Mouse (Mus musculus) hindbrain, postnatal 0 days (tissue): ENCODE measurements around the gene Enpp1. TPM values are rescaled to one million over a fixed set of nuclear protein-coding genes. Genes with fewer than 3 reads are reported as not detected.
"Not testable (repeated sequence)": the region's sequence is repeated elsewhere in the genome, so short reads cannot be mapped to it uniquely, and the experiment has no call there.

Source experiments
- ATAC-seq: fragments of 200-750 bp; cut with Nextera tagmentation; 2 replicates; pipeline ENCODE4 v1.8.0; 2017; ENCODE audit warnings: mild to moderate bottlenecking, moderate TSS enrichment, moderate library complexity
- DNase-seq: peaks from one replicate; pipeline ENCODE4 v3.0.0-alpha.2; 2015; ENCODE audit warnings: low spot score
- H3K27ac ChIP-seq: fragments of 300-500 bp; sonication (generic); 2 replicates; pipeline ENCODE4 v1.5.1; 2014; ENCODE audit warnings: mild to moderate bottlenecking
- H3K27me3 ChIP-seq: fragments of 300-500 bp; sonication (generic); 2 replicates; pipeline ENCODE4 v1.6.1; 2014; ENCODE audit warnings: low read length, mixed read lengths; ENCODE audit not compliant: insufficient read depth
- H3K36me3 ChIP-seq: fragments of 300-500 bp; sonication (generic); 2 replicates; pipeline ENCODE4 v1.6.1; 2014; ENCODE audit warnings: low read length, mixed read lengths; ENCODE audit not compliant: insufficient read depth
- H3K4me1 ChIP-seq: fragments of 300-500 bp; sonication (generic); 2 replicates; pipeline ENCODE4 v1.6.1; 2014; ENCODE audit warnings: antibody characterized with exemption, low read length, mixed read lengths; ENCODE audit not compliant: insufficient read depth
- H3K4me2 ChIP-seq: fragments of 300-500 bp; sonication (generic); 2 replicates; pipeline ENCODE4 v1.6.1; 2014; ENCODE audit warnings: low read depth, mild to moderate bottlenecking, low read length, moderate library complexity, mixed read lengths
- H3K4me3 ChIP-seq: fragments of 300-500 bp; sonication (generic); 2 replicates; pipeline ENCODE4 v1.5.1; 2014; ENCODE audit warnings: low read length
- H3K9ac ChIP-seq: fragments of 300-500 bp; sonication (generic); replicated peaks from 2 replicates; pipeline ENCODE4 v1.6.1; 2014; ENCODE audit warnings: mild to moderate bottlenecking, low read length, moderate library complexity, mixed read lengths
- H3K9me3 ChIP-seq: fragments of 300-500 bp; sonication (generic); 2 replicates; pipeline ENCODE4 v1.6.1; 2016; ENCODE audit warnings: low read length, mixed read lengths
- CTCF ChIP-seq: IDR thresholded peaks from 2 replicates; pipeline ENCODE4 v1.5.1; 2016; ENCODE audit warnings: antibody characterized with exemption, control low read depth, low read depth
- WGBS: fragments of 180-500 bp; shearing (Covaris S2); extraction: QIAGEN DNeasy Blood & Tissue Kit; methylation state at CpG from one replicate; pipeline ENCODE4 v1.1.7; 2014; 5-methylcytosine and 5-hydroxymethylcytosine counted together
- polyA plus RNA-seq: library from polyadenylated mRNA; unstranded; fragments of >200 nt; fragmentation: Nextera tagmentation; extraction: Ambion mirVana; gene quantifications from 2 replicates; pipeline ENCODE4 v1.2.1, GENCODE M21; 2015
- total RNA-seq: library from RNA; depleted of rRNA; stranded (reverse); fragments of >200 nt; gene quantifications from 2 replicates; pipeline ENCODE4 v1.2.3, GENCODE M21; 2014

Enpp1 gene
- total and polyA plus RNA-seq, 2 experiments from 2014 or later = 2.7 to 4.1 TPM

DNA sequence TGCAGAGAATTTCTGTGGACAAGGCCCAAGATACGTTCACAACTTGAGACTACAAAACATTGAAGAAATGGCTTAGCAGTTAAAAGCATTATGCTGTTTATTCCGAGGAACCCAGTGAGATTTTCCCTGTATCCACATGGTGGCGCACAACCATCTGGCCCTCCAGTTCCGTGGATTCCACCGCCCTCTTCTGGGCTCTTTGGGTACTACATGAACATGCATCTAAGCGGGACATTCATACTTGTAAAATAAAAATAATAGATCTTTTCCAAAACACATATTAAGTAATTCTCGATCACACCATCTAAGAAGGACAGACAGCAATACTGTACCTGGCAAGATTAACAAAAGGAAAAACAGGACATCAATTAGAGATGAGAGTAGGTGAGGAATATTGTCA, 89.4 kb downstream of the Enpp1 start:
- DNase-seq (peak; percentile 84), ATAC-seq (no peak)
- H3K4me3 ChIP-seq = no peak overlapping the region
- H3K4me2 ChIP-seq = no peak overlapping the region
- peak; percentile 97 for TF ChIP-seq CTCF
- H3K9me3 ChIP-seq = no peaks in the 10 kb centered on the region
- no peak overlapping the region for H3K9ac ChIP-seq
- H3K27ac ChIP-seq = no peak overlapping the region
- no peaks in the 10 kb centered on the region for H3K27me3 ChIP-seq
- WGBS = 31% methylated on average over 7 of the region's 7 CpGs
- no peaks in the 10 kb centered on the region for H3K36me3 ChIP-seq
- no peaks in the 10 kb centered on the region for H3K4me1 ChIP-seq

DNA sequence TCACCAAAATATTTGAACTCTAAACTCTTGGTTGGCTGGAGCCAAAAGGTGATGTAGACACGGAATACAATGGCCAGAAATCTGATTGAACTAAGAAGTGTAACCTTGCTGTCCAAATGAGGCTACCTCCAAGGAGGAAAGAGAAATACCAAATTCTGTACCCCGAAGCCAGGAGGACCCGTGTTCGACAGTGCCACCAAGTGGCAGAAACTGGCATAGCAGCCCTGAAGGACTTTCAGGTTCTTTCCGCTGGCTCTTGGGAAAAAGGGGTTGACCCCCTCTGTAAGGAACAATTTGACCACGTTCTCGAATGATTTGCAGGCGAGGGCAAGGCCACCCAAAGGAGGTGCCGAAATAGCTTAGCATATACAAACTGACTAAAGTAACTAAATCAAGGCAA, 90.4 kb downstream of the Enpp1 start:
- 45% methylated on average over 9 of the region's 9 CpGs for WGBS
- Histone ChIP-seq H3K27me3 (no peaks in the 10 kb centered on the region), H3K4me2 (no peak overlapping the region), H3K27ac (no peak overlapping the region), H3K9me3 (no peaks in the 10 kb centered on the region), H3K4me1 (no peaks in the 10 kb centered on the region), H3K36me3 (no peaks in the 10 kb centered on the region), H3K4me3 (no peak overlapping the region), H3K9ac (no peak overlapping the region)
- peak; percentile 77 for TF ChIP-seq CTCF
- DNase-seq (peak; percentile 53), ATAC-seq (no peak)

GRCm38 (mm10) chr10:24616572-24616971, 95.4 kb downstream of the Enpp1 start:
- H3K27ac ChIP-seq, H3K4me2 ChIP-seq, ATAC-seq, H3K9me3 ChIP-seq, H3K9ac ChIP-seq, DNase-seq, H3K27me3 ChIP-seq, H3K4me1 ChIP-seq, H3K4me3 ChIP-seq, H3K36me3 ChIP-seq: not testable (repeated sequence)
- 90% methylated on average over 1 of the region's 1 CpGs for WGBS

DNA sequence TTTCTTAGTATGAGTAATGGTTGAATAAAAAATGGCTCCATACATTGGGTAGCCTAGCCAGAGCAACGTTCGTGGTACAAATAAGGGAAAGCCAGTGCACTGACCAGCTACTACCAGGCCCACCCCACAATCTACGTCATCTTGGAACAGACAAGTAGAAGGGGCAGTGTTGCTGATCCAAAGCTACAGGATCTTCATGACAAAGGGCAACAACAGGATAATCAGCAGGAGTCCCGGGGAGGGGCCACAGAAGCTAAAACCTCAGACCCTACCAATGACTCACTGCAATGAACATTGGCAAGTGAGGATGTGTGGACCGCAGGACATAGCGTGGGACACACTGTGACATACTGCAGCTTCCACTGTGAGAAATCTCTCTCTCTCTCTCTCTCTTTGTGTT, 96.2 kb downstream of the Enpp1 start:
- no peak overlapping the region for H3K9ac ChIP-seq
- WGBS = 85% methylated on average over 6 of the region's 6 CpGs
- no peak for ATAC-seq
- H3K27me3 ChIP-seq = no peaks in the 10 kb centered on the region
- no peaks in the 10 kb centered on the region for H3K9me3 ChIP-seq
- H3K27ac ChIP-seq = no peak overlapping the region
- no peak for TF ChIP-seq CTCF
- no peak overlapping the region for H3K4me2 ChIP-seq
- H3K4me1 ChIP-seq = no peaks in the 10 kb centered on the region
- no peak overlapping the region for H3K4me3 ChIP-seq
- no peaks in the 10 kb centered on the region for H3K36me3 ChIP-seq
- DNase-seq = no peak

GRCm38 (mm10) chr10:24614726-24615125, 97.2 kb downstream of the Enpp1 start:
- no peaks in the 10 kb centered on the region for H3K27me3 ChIP-seq
- no peaks in the 10 kb centered on the region for H3K4me1 ChIP-seq
- no peak overlapping the region for H3K27ac ChIP-seq
- no peak overlapping the region for H3K9ac ChIP-seq
- H3K9me3 ChIP-seq = no peaks in the 10 kb centered on the region
- H3K4me2 ChIP-seq = no peak overlapping the region
- no peaks in the 10 kb centered on the region for H3K36me3 ChIP-seq
- DNase-seq (no peak), ATAC-seq (no peak)
- 92% methylated on average over 4 of the region's 4 CpGs for whole genome bisulfite sequencing
- no peak for TF ChIP-seq CTCF
- H3K4me3 ChIP-seq = no peak overlapping the region

DNA sequence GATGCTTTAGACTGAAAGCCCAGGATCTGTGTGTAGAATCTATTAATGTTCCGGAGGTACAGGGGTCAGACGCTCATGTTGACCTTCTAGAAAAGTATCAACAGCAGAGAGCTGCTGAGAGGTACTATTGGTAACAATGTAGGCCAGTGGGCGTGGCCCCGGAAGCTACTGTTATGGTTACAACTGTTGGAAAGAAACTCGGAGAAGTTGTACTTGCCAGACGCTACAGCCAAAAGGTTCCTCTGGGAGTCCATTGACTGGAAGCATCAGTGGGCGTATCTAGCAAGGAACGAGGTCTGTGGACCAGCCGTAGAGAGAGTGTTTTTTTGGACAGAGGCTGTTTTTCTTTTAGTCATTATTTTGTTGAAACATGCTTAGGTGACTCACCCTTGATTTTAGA, 102.2 kb downstream of the Enpp1 start:
- no peaks in the 10 kb centered on the region for H3K36me3 ChIP-seq
- H3K27ac ChIP-seq = no peak overlapping the region
- no peaks in the 10 kb centered on the region for H3K4me1 ChIP-seq
- H3K4me3 ChIP-seq = no peak overlapping the region
- no peaks in the 10 kb centered on the region for H3K27me3 ChIP-seq
- 90% methylated on average over 9 of the region's 9 CpGs for WGBS
- H3K4me2 ChIP-seq = no peak overlapping the region
- no peak overlapping the region for H3K9ac ChIP-seq
- ATAC-seq (no peak), DNase-seq (no peak)
- TF ChIP-seq CTCF = no peak
- no peaks in the 10 kb centered on the region for H3K9me3 ChIP-seq

GRCm38 (mm10) chr10:24609146-24609545, 102.8 kb downstream of the Enpp1 start:
- no peaks in the 10 kb centered on the region for H3K4me1 ChIP-seq
- H3K36me3 ChIP-seq = no peaks in the 10 kb centered on the region
- ATAC-seq = no peak
- WGBS = 87% methylated on average over 3 of the region's 3 CpGs
- TF ChIP-seq CTCF = no peak
- no peaks in the 10 kb centered on the region for H3K9me3 ChIP-seq
- DNase-seq = no peak
- no peak overlapping the region for H3K27ac ChIP-seq
- H3K4me3 ChIP-seq = no peak overlapping the region
- H3K4me2 ChIP-seq = no peak overlapping the region
- no peaks in the 10 kb centered on the region for H3K27me3 ChIP-seq
- no peak overlapping the region for H3K9ac ChIP-seq
